Mouse (Mus musculus) ES-E14 (cell line): Measurements from ENCODE around the gene Hist1h3e.

Source experiments
- HCFC1 ChIP-seq: IDR thresholded peaks from 2 replicates; pipeline ENCODE4 v1.6.1; 2012; ENCODE audit warnings: low read length, inconsistent platforms, borderline replicate concordance; ENCODE audit not compliant: insufficient read depth
- ZC3H11A ChIP-seq: IDR thresholded peaks from 2 replicates; pipeline ENCODE4 v1.6.1; 2012; ENCODE audit warnings: low read depth, mild to moderate bottlenecking, inconsistent platforms, low read length, borderline replicate concordance
- ZNF384 ChIP-seq: IDR thresholded peaks from 2 replicates; pipeline ENCODE4 v1.6.1; 2012; ENCODE audit warnings: low read depth, low read length, inconsistent platforms

- TF ChIP-seq ZNF384 (no peak), ZC3H11A (no peak), HCFC1 (no peak)
These were observed 33.0 kb upstream of the Hist1h3e start for GRCm38 (mm10) chr13:23595185-23595584.
